Mouse (Mus musculus) hindbrain, embryonic 16.5 days (tissue): Measurements from ENCODE around the gene Neu2. TPM values are rescaled to one million over a fixed set of nuclear protein-coding genes. Genes with fewer than 3 reads are reported as not detected.
"Not testable (repeated sequence)": the region's sequence is repeated elsewhere in the genome, so short reads cannot be mapped to it uniquely, and the experiment has no call there.

Source experiments
- ATAC-seq: fragments of 200-750 bp; cut with Nextera tagmentation; 2 replicates; pipeline ENCODE4 v1.8.0; 2017; ENCODE audit warnings: moderate TSS enrichment, moderate library complexity
- H3K27ac ChIP-seq: fragments of 300-500 bp; sonication (generic); 2 replicates; pipeline ENCODE4 v1.5.1; 2014; ENCODE audit warnings: low read depth, mild to moderate bottlenecking, control low read depth, low read length, moderate library complexity
- H3K27me3 ChIP-seq: fragments of 300-500 bp; sonication (generic); replicated peaks from 2 replicates; pipeline ENCODE4 v1.6.1; 2014; ENCODE audit warnings: low read length; ENCODE audit not compliant: control insufficient read depth, insufficient read depth
- H3K36me3 ChIP-seq: fragments of 300-500 bp; sonication (generic); 2 replicates; pipeline ENCODE4 v1.6.1; 2014; ENCODE audit warnings: mild to moderate bottlenecking, low read length, moderate library complexity, mixed read lengths; ENCODE audit not compliant: control insufficient read depth, insufficient read depth
- H3K4me1 ChIP-seq: fragments of 300-500 bp; sonication (generic); 2 replicates; pipeline ENCODE4 v1.6.1; 2014; ENCODE audit warnings: low read depth, low read length; ENCODE audit not compliant: control insufficient read depth, insufficient read depth
- H3K4me2 ChIP-seq: fragments of 300-500 bp; sonication (generic); 2 replicates; pipeline ENCODE4 v1.6.1; 2014; ENCODE audit warnings: mild to moderate bottlenecking, low read length, control low read depth, moderate library complexity
- H3K4me3 ChIP-seq: fragments of 300-500 bp; sonication (generic); 2 replicates; pipeline ENCODE4 v1.5.1; 2014; ENCODE audit warnings: mild to moderate bottlenecking, low read length, control low read depth, moderate library complexity
- H3K9ac ChIP-seq: fragments of 300-500 bp; sonication (generic); 2 replicates; pipeline ENCODE4 v1.6.1; 2014; ENCODE audit warnings: low read depth, mild to moderate bottlenecking, control low read depth, low read length, moderate library complexity
- H3K9me3 ChIP-seq: fragments of 300-500 bp; sonication (generic); 2 replicates; pipeline ENCODE4 v1.6.1; 2014; ENCODE audit warnings: mild to moderate bottlenecking, low read length, moderate library complexity; ENCODE audit not compliant: control insufficient read depth
- WGBS: fragments of 180-500 bp; shearing (Covaris S2); extraction: QIAGEN DNeasy Blood & Tissue Kit; methylation state at CpG from one replicate; pipeline ENCODE4 v1.1.7; 2014; 5-methylcytosine and 5-hydroxymethylcytosine counted together
- polyA plus RNA-seq: library from polyadenylated mRNA; unstranded; fragments of >200 nt; fragmentation: Nextera tagmentation; extraction: Ambion mirVana; gene quantifications from 2 replicates; pipeline ENCODE4 v1.2.1, GENCODE M21; 2015

Neu2 gene
- 0.54 and 0.65 TPM in 2 replicates for polyA plus RNA-seq

DNA sequence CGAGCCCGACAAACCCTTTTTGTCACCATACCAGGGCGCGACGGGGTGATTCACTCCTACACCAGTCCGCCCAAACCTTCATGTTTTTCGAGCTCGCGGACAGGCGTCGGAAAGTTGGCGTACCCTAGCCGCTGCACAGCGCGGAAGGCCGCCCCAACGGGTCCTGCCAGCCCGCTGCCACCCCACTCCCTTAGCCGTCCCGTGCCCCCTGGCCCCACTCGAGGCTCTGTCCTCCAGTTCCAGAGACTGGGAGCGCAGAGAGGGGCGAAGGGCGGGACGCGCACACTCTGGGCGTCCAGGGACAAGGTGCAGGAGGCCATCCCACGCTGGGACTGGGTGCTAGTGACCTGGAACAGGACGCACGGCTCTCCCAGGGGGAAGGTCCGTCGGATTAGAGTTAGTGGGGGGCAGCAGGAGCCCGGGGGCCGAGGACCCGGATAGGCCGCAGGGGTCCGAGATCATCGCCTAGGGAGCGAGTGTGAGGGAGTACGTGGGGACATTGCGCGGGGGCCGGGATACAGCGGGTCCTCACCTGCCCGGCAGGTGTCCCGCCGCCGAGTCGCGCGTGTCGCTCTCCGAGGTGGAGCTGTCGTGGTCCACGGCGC lies at the start of gene Neu2:
Neu2 (plus strand) TSS at position 329 of the 605 bp plus-strand sequence.
- Histone ChIP-seq H3K4me3 (peak within 1 kb of the TSS; percentile 84), H3K9me3 (no peaks in the 10 kb centered on the region), H3K27ac (peak within 1 kb of the TSS; percentile 20; the same call in 1 of the 2 replicates), H3K4me1 (peaks cover 15% of the 10 kb centered on the region), H3K27me3 (peaks cover 5% of the 10 kb centered on the region; the same call in 1 of the 2 replicates), H3K36me3 (no peaks in the 10 kb centered on the region), H3K4me2 (peak within 1 kb of the TSS; percentile 94), H3K9ac (peak within 1 kb of the TSS; percentile 87)
- ATAC-seq, result peak; percentile 15
- WGBS, result under 1% methylated on average over 53 of the region's 56 CpGs

DNA sequence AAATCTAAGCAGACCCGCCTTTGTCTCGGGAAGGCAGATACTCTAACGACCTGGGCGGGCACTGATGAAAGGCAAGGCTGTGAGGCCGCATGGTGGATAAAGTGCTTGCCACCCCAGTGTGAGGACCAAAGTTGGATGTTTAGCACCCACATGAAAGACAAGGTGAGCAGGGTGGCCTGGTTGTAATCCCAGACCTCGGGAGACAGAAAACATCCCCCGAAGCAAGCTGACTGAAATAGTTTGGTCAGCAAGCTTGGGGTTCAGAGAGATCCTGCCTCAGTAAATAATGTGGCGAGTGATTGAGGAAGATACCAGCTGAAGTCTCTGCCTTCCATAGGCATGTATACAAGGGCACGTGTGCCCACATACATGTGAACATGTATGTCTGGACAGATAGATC lies 42.2 kb upstream of the Neu2 start:
- H3K27me3 ChIP-seq, result no peaks in the 10 kb centered on the region
- no peaks in the 10 kb centered on the region for H3K4me1 ChIP-seq
- no peak for ATAC-seq
- H3K4me3 ChIP-seq, result no peak overlapping the region
- H3K4me2 ChIP-seq, result no peak overlapping the region
- H3K9me3 ChIP-seq, result no peaks in the 10 kb centered on the region
- H3K27ac ChIP-seq, result no peak overlapping the region
- H3K36me3 ChIP-seq, result no peaks in the 10 kb centered on the region
- H3K9ac ChIP-seq, result no peak overlapping the region
- WGBS, result 85% methylated on average over 9 of the region's 9 CpGs

DNA sequence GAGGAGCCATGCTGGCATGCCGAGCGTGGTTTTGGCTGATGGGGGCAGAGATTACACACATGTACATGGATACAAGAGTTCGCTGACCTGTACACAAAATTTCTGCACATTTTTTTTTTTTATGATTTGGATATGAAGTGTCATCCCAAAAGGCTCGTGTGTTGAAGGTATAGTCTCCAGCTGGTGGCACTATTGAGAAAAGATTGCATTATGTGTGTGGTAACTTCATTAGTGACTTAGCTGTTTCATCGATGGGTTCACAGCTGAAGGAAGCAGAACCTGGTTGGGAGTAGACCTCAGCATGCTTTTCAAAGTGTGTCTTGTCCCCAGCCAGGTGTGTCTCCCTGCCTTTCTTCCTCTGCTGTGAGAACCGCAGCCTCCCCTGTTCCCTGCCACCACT lies 41.4 kb upstream of the Neu2 start:
- 78% methylated on average over 6 of the region's 6 CpGs for WGBS
- H3K4me2 ChIP-seq, result no peak overlapping the region
- no peak overlapping the region for H3K4me3 ChIP-seq
- ATAC-seq, result no peak
- H3K36me3 ChIP-seq, result no peaks in the 10 kb centered on the region
- H3K27me3 ChIP-seq, result no peaks in the 10 kb centered on the region
- H3K27ac ChIP-seq, result no peak overlapping the region
- no peaks in the 10 kb centered on the region for H3K9me3 ChIP-seq
- no peak overlapping the region for H3K9ac ChIP-seq
- no peaks in the 10 kb centered on the region for H3K4me1 ChIP-seq

DNA sequence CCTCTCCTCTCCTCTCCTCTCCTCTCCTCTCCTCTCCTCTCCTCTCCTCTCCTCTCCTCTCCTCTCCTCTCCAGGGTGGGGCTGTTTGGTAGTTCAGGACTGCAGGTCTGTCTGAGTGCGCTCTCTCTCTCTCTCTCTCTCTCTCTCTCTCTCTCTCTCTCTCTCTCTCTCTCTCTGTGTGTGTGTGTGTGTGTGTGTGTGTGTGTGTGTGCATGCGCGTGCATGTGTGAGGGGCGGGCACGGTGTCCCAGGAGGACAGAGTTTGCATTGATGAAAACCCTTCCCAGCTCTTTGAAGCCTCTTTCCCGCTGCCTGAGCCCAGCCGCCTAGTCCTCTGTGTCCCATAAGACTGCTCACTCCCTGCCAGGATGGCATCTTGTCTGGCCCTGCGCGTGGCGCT lies 39.7 kb upstream of the Neu2 start, which contains the start of gene Snorc:
Snorc (plus strand) TSS at position 301 of the 400 bp plus-strand sequence.
- not testable (repeated sequence) for H3K9me3 ChIP-seq, H3K4me2 ChIP-seq, H3K27me3 ChIP-seq, H3K9ac ChIP-seq, H3K36me3 ChIP-seq, ATAC-seq, H3K4me1 ChIP-seq, H3K27ac ChIP-seq, H3K4me3 ChIP-seq
- 43% methylated on average over 10 of the region's 10 CpGs for WGBS

DNA sequence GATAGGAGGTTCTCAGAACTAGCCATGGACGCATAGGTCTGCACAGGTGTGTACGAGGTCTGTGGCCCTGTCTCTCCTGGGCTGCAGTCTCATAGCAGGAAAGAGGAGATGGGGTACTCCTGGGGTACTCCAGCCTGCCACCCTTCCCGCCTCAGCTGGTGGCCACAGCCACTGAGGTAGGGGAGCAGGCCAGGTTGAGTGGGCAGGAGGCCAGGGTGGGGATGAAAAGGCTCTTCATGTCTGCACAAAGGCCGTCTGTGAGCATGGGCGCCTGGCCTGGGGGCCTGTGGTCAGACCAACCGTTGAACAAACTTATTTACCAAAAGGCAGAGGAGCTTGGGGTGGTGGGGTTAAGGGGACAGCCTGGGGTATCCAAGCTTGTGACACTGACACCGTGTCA lies 37.8 kb upstream of the Neu2 start:
- Histone ChIP-seq H3K27me3 (peaks cover 4% of the 10 kb centered on the region; the same call in 1 of the 2 replicates), H3K9me3 (no peaks in the 10 kb centered on the region), H3K4me3 (no peak overlapping the region), H3K9ac (no peak overlapping the region), H3K36me3 (no peaks in the 10 kb centered on the region), H3K27ac (no peak overlapping the region), H3K4me2 (no peak overlapping the region), H3K4me1 (peaks cover 9% of the 10 kb centered on the region; the same call in 1 of the 2 replicates)
- no peak for ATAC-seq
- WGBS, result 77% methylated on average over 7 of the region's 7 CpGs

DNA sequence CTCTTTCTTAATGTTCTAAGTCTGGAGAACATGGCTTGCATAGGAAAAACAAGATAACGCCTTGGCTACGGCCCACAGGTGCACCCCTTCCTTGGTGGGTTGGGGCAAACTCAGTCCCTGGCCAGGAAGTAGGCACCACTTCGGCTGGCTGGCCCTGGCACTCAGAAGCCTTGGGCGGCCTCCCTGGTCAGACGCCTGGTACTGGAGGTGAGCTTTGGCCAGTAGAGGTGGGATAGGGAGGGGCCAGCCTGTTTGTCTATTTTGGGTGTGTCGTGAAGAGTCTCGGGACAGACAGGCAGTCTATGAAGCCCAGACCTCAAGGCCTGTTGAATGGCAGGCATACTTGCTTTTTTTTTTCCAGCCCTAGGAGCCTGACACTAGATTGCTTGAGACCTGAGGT lies 37.1 kb upstream of the Neu2 start:
- no peaks in the 10 kb centered on the region for H3K9me3 ChIP-seq
- peaks cover 9% of the 10 kb centered on the region; the same call in 1 of the 2 replicates for H3K4me1 ChIP-seq
- peaks cover 4% of the 10 kb centered on the region; the same call in 1 of the 2 replicates for H3K27me3 ChIP-seq
- no peak for ATAC-seq
- H3K36me3 ChIP-seq, result no peaks in the 10 kb centered on the region
- no peak overlapping the region for H3K9ac ChIP-seq
- H3K27ac ChIP-seq, result no peak overlapping the region
- H3K4me2 ChIP-seq, result no peak overlapping the region
- H3K4me3 ChIP-seq, result no peak overlapping the region
- WGBS, result 94% methylated on average over 7 of the region's 7 CpGs

DNA sequence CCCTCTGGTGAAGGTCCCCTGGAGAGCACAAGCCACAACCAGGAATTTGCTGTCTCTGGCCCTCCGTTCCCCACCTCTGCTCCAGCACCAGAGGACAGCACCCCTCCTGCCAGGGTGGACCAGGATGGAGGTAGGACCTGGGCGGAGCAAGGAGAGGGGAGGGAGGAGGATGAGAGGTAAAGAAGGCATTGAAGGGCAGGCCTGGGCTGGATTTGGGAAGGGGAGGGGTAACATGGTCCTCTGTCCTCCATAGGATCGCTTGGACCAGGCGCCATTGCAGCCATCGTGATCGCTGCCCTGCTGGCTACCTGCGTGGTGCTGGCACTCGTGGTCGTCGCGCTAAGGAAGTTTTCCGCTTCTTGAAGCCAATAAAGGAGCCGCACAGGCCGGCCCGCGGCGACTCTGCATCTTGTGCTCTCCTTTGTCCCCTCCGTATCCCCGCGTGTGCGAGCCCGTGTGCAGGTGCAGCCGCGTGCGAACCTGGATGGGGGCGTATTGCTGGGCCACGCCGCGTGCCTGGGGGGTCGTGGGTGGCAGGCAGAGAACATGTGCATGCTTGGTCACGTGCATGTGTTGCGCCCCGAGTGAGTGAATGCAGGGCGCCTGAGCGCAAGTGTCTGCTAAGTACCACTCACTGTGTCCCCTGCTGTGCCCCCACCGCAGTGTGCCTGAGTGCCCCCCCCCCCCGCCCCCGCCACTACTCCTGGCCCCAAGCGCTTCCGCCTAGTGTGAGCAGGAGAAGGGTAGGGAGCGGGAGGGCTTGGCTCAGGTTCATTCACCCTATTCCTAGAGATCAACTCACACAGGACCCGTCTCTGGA lies 34.4 kb upstream of the Neu2 start:
- Histone ChIP-seq H3K9ac (peak overlapping the region; percentile 62), H3K4me1 (peaks cover 9% of the 10 kb centered on the region; the same call in 1 of the 2 replicates), H3K27ac (no peak overlapping the region), H3K4me2 (peak overlapping the region; percentile 89), H3K27me3 (peaks cover 4% of the 10 kb centered on the region; the same call in 1 of the 2 replicates), H3K9me3 (no peaks in the 10 kb centered on the region), H3K4me3 (peak overlapping the region; percentile 42), H3K36me3 (no peaks in the 10 kb centered on the region)
- 2% methylated on average over 40 of the region's 42 CpGs for WGBS
- peak; percentile 57 for ATAC-seq

DNA sequence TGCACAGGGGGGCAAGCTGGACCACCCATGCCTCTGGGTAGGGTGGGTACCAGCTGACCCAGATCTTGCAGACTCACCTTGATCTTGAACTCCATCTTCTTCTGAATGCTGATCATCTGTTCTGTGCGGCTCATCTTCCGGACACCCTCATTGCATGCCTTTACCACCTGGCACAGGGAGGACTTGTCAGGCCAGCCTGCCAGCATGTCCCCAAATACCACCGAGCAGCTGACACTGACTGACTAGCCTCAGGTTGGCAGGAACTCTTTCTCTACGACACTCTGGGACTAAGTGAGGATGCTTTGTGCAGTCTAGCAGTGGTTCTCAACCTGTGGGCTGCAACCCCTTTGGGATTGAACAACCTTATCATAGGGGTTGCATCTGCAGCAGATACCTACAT lies 27.1 kb upstream of the Neu2 start:
- no peak for ATAC-seq
- H3K27ac ChIP-seq, result no peak overlapping the region
- no peaks in the 10 kb centered on the region for H3K27me3 ChIP-seq
- H3K4me1 ChIP-seq, result no peaks in the 10 kb centered on the region
- no peaks in the 10 kb centered on the region for H3K9me3 ChIP-seq
- no peak overlapping the region for H3K4me2 ChIP-seq
- H3K9ac ChIP-seq, result no peak overlapping the region
- H3K36me3 ChIP-seq, result 0 out of 2 replicates have a peak, but pooled peaks cover 2% of the 10 kb centered on the region
- no peak overlapping the region for H3K4me3 ChIP-seq
- 78% methylated on average over 4 of the region's 4 CpGs for WGBS

DNA sequence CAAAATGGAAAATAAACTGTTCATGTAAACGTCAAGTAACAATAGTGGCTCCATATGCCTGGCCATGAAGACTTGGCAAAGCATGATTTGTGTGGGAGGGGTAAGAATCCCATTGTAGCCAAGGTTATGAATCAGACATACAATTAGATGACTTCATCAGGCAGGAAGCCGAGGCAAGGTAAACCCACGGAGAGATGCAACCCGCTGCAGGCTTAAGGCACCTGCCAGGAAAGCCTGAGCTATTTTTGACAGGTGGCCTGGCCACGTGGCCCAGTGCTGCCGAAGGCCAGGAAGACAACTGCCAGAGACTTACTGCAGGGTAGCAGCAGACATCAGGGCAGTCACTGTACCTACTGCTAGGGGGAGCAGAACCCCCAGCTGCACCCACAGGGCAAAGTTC lies 23.3 kb upstream of the Neu2 start:
- Histone ChIP-seq H3K4me2 (no peak overlapping the region), H3K4me1 (no peaks in the 10 kb centered on the region), H3K36me3 (0 out of 2 replicates have a peak, but pooled peaks cover 2% of the 10 kb centered on the region), H3K9ac (no peak overlapping the region), H3K4me3 (no peak overlapping the region), H3K27me3 (no peaks in the 10 kb centered on the region), H3K9me3 (no peaks in the 10 kb centered on the region), H3K27ac (no peak overlapping the region)
- ATAC-seq, result no peak
- 60% methylated on average over 6 of the region's 6 CpGs for WGBS
